Mouse (Mus musculus) ES-Bruce4 (cell line): Measurements from ENCODE around the gene Ak4.

Source experiments
- CTCF ChIP-seq: IDR thresholded peaks from one replicate; pipeline ENCODE4 v1.8.1; 2011; ENCODE audit warnings: low read depth, low read length
- POLR2A ChIP-seq: IDR thresholded peaks from one replicate; pipeline ENCODE4 v1.8.1; 2011; ENCODE audit warnings: low read length; ENCODE audit not compliant: insufficient read depth

- TF ChIP-seq POLR2A (no peak), CTCF (no peak)
These were observed 74.6 kb downstream of the Ak4 start for GRCm38 (mm10) chr4:101493611-101494197.
